Mouse (Mus musculus): ENCODE results near the gene Atg4a.

DNA sequence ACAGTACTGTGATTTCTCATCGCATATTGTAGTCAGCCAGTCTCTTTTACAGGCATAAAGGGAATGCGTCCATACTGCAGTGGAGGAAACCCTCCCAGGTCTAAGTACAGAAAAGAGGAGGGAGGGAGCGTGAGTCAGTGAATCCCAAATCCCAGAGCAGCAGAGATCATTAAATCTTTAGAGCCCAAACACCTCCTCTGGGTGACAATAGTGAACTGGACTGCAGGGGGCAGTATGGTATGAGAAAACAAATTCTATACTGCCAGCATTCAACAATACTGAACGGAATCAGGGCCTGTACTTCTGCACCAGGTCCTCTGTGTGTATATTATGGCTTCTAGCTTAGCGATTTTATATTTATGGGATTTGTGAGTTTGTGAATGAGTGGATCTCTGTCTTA, 256.1 kb downstream of the Atg4a start:
- TF ChIP-seq CHD2 (IDR thresholded peaks at IDR 0.05; ENCODE audit: low read length) (no peak), POLR2A (IDR thresholded peaks at IDR 0.05; ENCODE audit: low read depth, low read length) (no peak), EP300 (IDR thresholded peaks at IDR 0.05; ENCODE audit: low read length) (no peak), CTCF (conservative IDR thresholded peaks at IDR 0.05 in 1 of 2, IDR thresholded peaks at IDR 0.05 in 1 of 2; ENCODE audit: low read depth in 2 of 2, low read length in 2 of 2) (peak; percentile 18 to 57; a peak in 2 of 4 replicates), NELFE (IDR thresholded peaks at IDR 0.05; ENCODE audit: low read depth, low read length) (no peak), HCFC1 (IDR thresholded peaks at IDR 0.05; ENCODE audit: low read depth, low read length) (no peak), GABPA (IDR thresholded peaks at IDR 0.05; ENCODE audit: insufficient replicate concordance, low read depth, low read length) (no peak), ZC3H11A (IDR thresholded peaks at IDR 0.05; ENCODE audit: low read depth, low read length) (no peak), MAFK (IDR thresholded peaks at IDR 0.05; ENCODE audit: insufficient replicate concordance, low read length) (no peak), CHD1 (IDR thresholded peaks at IDR 0.05; ENCODE audit: low read depth, low read length) (no peak), TCF12 (IDR thresholded peaks at IDR 0.05; ENCODE audit: low read depth, low read length) (no peak)

Data from CH12.LX (cell line).